Comparison of ENCODE assay signal across 22 mouse cellular contexts in the genomic region with DNA sequence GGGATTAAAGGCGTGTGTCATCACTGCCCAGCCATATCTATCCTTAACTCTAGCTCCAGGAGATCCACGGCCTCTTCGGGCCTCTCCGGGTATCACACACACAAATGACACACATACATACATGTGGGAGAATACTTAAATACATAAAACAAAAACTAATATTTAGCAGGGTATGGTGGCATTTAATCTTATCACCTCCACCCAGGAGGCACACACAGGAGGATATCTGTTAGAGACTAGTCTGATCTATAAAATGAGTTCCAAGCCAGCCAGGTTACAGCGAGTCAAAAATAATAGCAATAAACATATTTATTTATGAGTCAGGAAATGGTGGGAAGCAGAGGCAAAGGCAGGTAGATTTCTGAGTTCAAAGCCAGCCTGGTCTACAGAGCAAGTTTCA. TPM values are rescaled to one million over a fixed set of nuclear protein-coding genes. Genes with fewer than 3 reads are reported as not detected.
A peak's percentile ranks its signal among the peaks of the same experiment; 100 is the strongest.
DNase-seq lines count a peak whose midpoint lies in the region; ATAC-seq and TF ChIP-seq lines count a peak whose summit lies in the region.
"Had no signal": no experiment of that assay in that cellular context is flagged by ENCODE, and none has a peak within 500 bp of the region (broad histone marks: within the 10 kb centered on the region; RNA-seq: fewer than 3 reads in every experiment).

No protein-coding gene starts in this region.

- H3K9me3 ChIP-seq in liver, embryonic 14.5 days (ENCODE audit: control insufficient read depth, low read length): no peaks in the 10 kb centered on the region
- no peaks in the 10 kb centered on the region for H3K9me3 ChIP-seq in MEL (replicated peaks; ENCODE audit: insufficient read depth, low read length)
- H3K9me3 ChIP-seq: embryonic facial prominence, embryonic 10.5 days; embryonic facial prominence, embryonic 12.5 days; forebrain, embryonic 13.5 days; forebrain, embryonic 15.5 days had no signal

- H3K79me2 ChIP-seq in MEL (ENCODE audit: control insufficient read depth, insufficient read depth, low read length, poor library complexity): no peaks in the 10 kb centered on the region

- TF ChIP-seq POLR2A in MEL (IDR thresholded peaks at IDR 0.05; ENCODE audit: control insufficient read depth in 1 of 2, insufficient read depth in 1 of 2, low read depth in 1 of 2, low read length in 2 of 2, poor library complexity in 1 of 2): no peak

- no peak for TF ChIP-seq CTCF in liver, embryonic 14.5 days (IDR thresholded peaks at IDR 0.05; ENCODE audit: low read depth)
- no peak for TF ChIP-seq CTCF in MEL (IDR thresholded peaks at IDR 0.05 in 2 of 3, conservative IDR thresholded peaks at IDR 0.05 in 1 of 3; ENCODE audit: control insufficient read depth in 1 of 3, insufficient read depth in 1 of 3, low read depth in 2 of 3, low read length in 3 of 3, poor library complexity in 1 of 3, severe bottlenecking in 1 of 3)

- H3K9ac ChIP-seq in liver, embryonic 14.5 days (replicated peaks): no peak overlapping the region; the same call in 1 of the 2 replicates
- no peak overlapping the region for H3K9ac ChIP-seq in MEL (ENCODE audit: control insufficient read depth, low read depth, low read length, poor library complexity, severe bottlenecking)
- H3K9ac ChIP-seq: embryonic facial prominence, embryonic 12.5 days; forebrain, embryonic 13.5 days; forebrain, embryonic 15.5 days had no signal

- H3K4me2 ChIP-seq in liver, embryonic 14.5 days (ENCODE audit: low read depth): no peak overlapping the region
- H3K4me2 ChIP-seq: embryonic facial prominence, embryonic 12.5 days; forebrain, embryonic 13.5 days; forebrain, embryonic 15.5 days had no signal

- peaks cover 15% of the 10 kb centered on the region in 2 experiments for H3K4me1 ChIP-seq in liver, embryonic 14.5 days (replicated peaks; ENCODE audit: control insufficient read depth in 2 of 2, insufficient read depth in 2 of 2, low read length in 1 of 2)
- peaks cover 4 to 20% of the 10 kb centered on the region in 2 experiments for H3K4me1 ChIP-seq in MEL (ENCODE audit: control insufficient read depth in 1 of 2, insufficient read depth in 2 of 2, low read length in 2 of 2)

- ATAC-seq in liver, embryonic 14.5 days (ENCODE audit: insufficient read depth): 0 out of 2 replicates have a peak, but pooled peaks have one; percentile 30
- ATAC-seq in megakaryocyte progenitor cell, adult 5-6 weeks (replicated peaks; ENCODE audit: poor library complexity): peak; percentile 21
- ATAC-seq: activated CD4-positive, CD25-positive, alpha-beta regulatory T cell, adult 4 months; forebrain, embryonic 13.5 days; forebrain, embryonic 15.5 days; Patski had no signal

- no peak for TF ChIP-seq RAD21 in MEL (IDR thresholded peaks at IDR 0.05; ENCODE audit: low read depth, low read length)

- no peak for DNase-seq in liver, embryonic 14.5 days (ENCODE audit: low read depth in 3 of 3, low spot score in 3 of 3)
- DNase-seq in liver: no peak
- DNase-seq in MEL (ENCODE audit: low read depth, low spot score): peak; percentile 32
- DNase-seq in lung, postnatal 10 days: no peak
- DNase-seq in frontal cortex, postnatal 10 days (ENCODE audit: low spot score in 2 of 2): no peak
- DNase-seq: adrenal gland, adult 8-10 months; adrenal gland, postnatal 14 days; adrenal gland, postnatal 36 days; cerebellum, adult 11-12 months; cerebellum, adult 2 months; cerebellum, adult 9-10 months; cerebellum, postnatal 10 days; cerebellum, postnatal 25 days had no signal

- 67% methylated on average over 5 of the region's 5 CpGs for WGBS in liver, embryonic 14.5 days (ENCODE audit: insufficient replicate concordance)

- H3K27me3 ChIP-seq in liver, embryonic 14.5 days (ENCODE audit: control insufficient read depth, insufficient read depth, low read length): no peaks in the 10 kb centered on the region
- no peaks in the 10 kb centered on the region for H3K27me3 ChIP-seq in MEL (ENCODE audit: control insufficient read depth in 1 of 2, insufficient read depth in 2 of 2, low read length in 2 of 2)
- H3K27me3 ChIP-seq: embryonic facial prominence, embryonic 12.5 days; forebrain, embryonic 13.5 days; forebrain, embryonic 15.5 days; Patski had no signal

- no peak for TF ChIP-seq EP300 in liver, embryonic 14.5 days (IDR thresholded peaks at IDR 0.05; ENCODE audit: low read depth)
- peak; percentile 16 to 42; a peak in 1 of 4 replicates for TF ChIP-seq EP300 in MEL (IDR thresholded peaks at IDR 0.05; ENCODE audit: low read depth in 1 of 2, low read length in 2 of 2)

- H3K36me3 ChIP-seq in liver, embryonic 14.5 days (replicated peaks; ENCODE audit: control insufficient read depth, insufficient read depth, low read depth): no peaks in the 10 kb centered on the region
- peaks cover 0 to 9% of the 10 kb centered on the region in 2 experiments; a peak in 2 of 4 replicates for H3K36me3 ChIP-seq in MEL (ENCODE audit: control insufficient read depth in 1 of 2, insufficient read depth in 2 of 2, low read length in 2 of 2)
- H3K36me3 ChIP-seq: embryonic facial prominence, embryonic 10.5 days; embryonic facial prominence, embryonic 12.5 days; forebrain, embryonic 15.5 days had no signal

- H3K4me3 ChIP-seq in liver, embryonic 14.5 days (ENCODE audit: insufficient read depth in 1 of 2, low read depth in 2 of 2, low read length in 2 of 2): no peak overlapping the region
- H3K4me3 ChIP-seq in MEL (ENCODE audit: control insufficient read depth in 1 of 2, insufficient read depth in 1 of 2, low read depth in 2 of 2, low read length in 2 of 2): no peak overlapping the region
- H3K4me3 ChIP-seq: embryonic facial prominence, embryonic 10.5 days; embryonic facial prominence, embryonic 12.5 days; forebrain, embryonic 13.5 days; forebrain, embryonic 15.5 days had no signal

- H3K27ac ChIP-seq in liver, embryonic 14.5 days: no peak overlapping the region
- H3K27ac ChIP-seq in MEL (ENCODE audit: control insufficient read depth, low read depth, low read length): 0 out of 2 replicates have a peak overlapping the region, but pooled peaks have one; percentile 16
- H3K27ac ChIP-seq: embryonic facial prominence, embryonic 10.5 days; embryonic facial prominence, embryonic 12.5 days; forebrain, embryonic 13.5 days; forebrain, embryonic 15.5 days had no signal

TF ChIP-seq in MEL, 35 proteins besides CTCF, POLR2A, EP300 and RAD21:
- TF ChIP-seq MAZ (IDR thresholded peaks at IDR 0.05; ENCODE audit: low read depth, low read length): no peak
- 0 out of 2 replicates have a peak, but pooled peaks have one; percentile 24 for TF ChIP-seq TAL1 (IDR thresholded peaks at IDR 0.05; ENCODE audit: low read length)
- TF ChIP-seq GATA1 (IDR thresholded peaks at IDR 0.05; ENCODE audit: low read depth, low read length): peak; percentile 54; the same call in 1 of the 2 replicates
- peak; percentile 62; the same call in 1 of the 2 replicates for TF ChIP-seq TCF12 (IDR thresholded peaks at IDR 0.05; ENCODE audit: low read depth, low read length)
- TF ChIP-seq USF2 (IDR thresholded peaks at IDR 0.05; ENCODE audit: borderline replicate concordance in 1 of 2, insufficient read depth in 1 of 2, low read depth in 1 of 2, low read length in 2 of 2): no peak
- no peak for TF ChIP-seq POLR2AphosphoS2 (IDR thresholded peaks at IDR 0.05; ENCODE audit: low read length)
- TF ChIP-seq E2F4 (IDR thresholded peaks at IDR 0.05; ENCODE audit: borderline replicate concordance, low read depth, low read length): no peak
- no peak for TF ChIP-seq USF1 (IDR thresholded peaks at IDR 0.05; ENCODE audit: low read depth, low read length)
- TF ChIP-seq ZC3H11A (IDR thresholded peaks at IDR 0.05; ENCODE audit: low read depth, low read length): no peak
- no peak for TF ChIP-seq RCOR1 (IDR thresholded peaks at IDR 0.05; ENCODE audit: low read depth, low read length)
- TF ChIP-seq UBTF (IDR thresholded peaks at IDR 0.05; ENCODE audit: borderline replicate concordance, insufficient read depth, low read depth, low read length): no peak
- no peak for TF ChIP-seq POLR2AphosphoS5 (IDR thresholded peaks at IDR 0.05; ENCODE audit: borderline replicate concordance, low read depth, low read length)
- no peak for TF ChIP-seq NELFE (IDR thresholded peaks at IDR 0.05; ENCODE audit: low read depth, low read length)

RNA-seq across cellular contexts. Expression of a gene that starts 5.3 kb away (rescaled TPM):
- 68.1 and 102 TPM in 2 replicates for polyA plus RNA-seq in liver, embryonic 14.5 days (2012; rRNA removed)
- polyA plus RNA-seq in liver, embryonic 14.5 days (2014; fragmentation: Nextera tagmentation; extraction: Ambion mirVana): 180 and 217 TPM in 2 replicates
- 268 and 304 TPM in 2 replicates for total RNA-seq in MEL (2012; rRNA removed)
- 100 to 1,000 TPM in 1 of 2 experiments, not detected in 1; 424 TPM for polyA plus RNA-seq in MEL (2012; ENCODE audit: insufficient read depth in 1 of 2, insufficient read length in 2 of 2, low read depth in 1 of 2, low replicate concordance in 2 of 2, missing spikeins in 1 of 2)
- total RNA-seq in megakaryocyte progenitor cell, adult 5-6 weeks (2015): 230 and 236 TPM in 2 replicates
- 145 and 166 TPM in 2 replicates for total RNA-seq in megakaryocyte progenitor cell, adult 5-6 weeks (2017)

RNA-seq across cellular contexts. Expression of a gene that starts 15.9 kb away (rescaled TPM):
- not detected in 2 replicates for polyA plus RNA-seq in liver, embryonic 14.5 days (2012; rRNA removed)
- not detected in 2 replicates for polyA plus RNA-seq in liver, embryonic 14.5 days (2014; fragmentation: Nextera tagmentation; extraction: Ambion mirVana)
- total RNA-seq in MEL (2012; rRNA removed): 0.07 TPM in 1 of 2 replicates, not detected in the other
- polyA plus RNA-seq in MEL (2012; ENCODE audit: insufficient read depth in 1 of 2, insufficient read length in 2 of 2, low read depth in 1 of 2, low replicate concordance in 2 of 2, missing spikeins in 1 of 2): under 1 TPM in 1 of 2 experiments, not detected in 1; 0.21 TPM
- total RNA-seq in megakaryocyte progenitor cell, adult 5-6 weeks (2015): not detected in 2 replicates
- not detected in 2 replicates for total RNA-seq in megakaryocyte progenitor cell, adult 5-6 weeks (2017)
- total RNA-seq: adrenal gland, adult 18-20 months; adrenal gland, adult 8-10 months; adrenal gland, postnatal 14 days; adrenal gland, postnatal 36 days had no signal
- polyA plus RNA-seq: embryonic facial prominence, embryonic 10.5 days; forebrain, embryonic 11.5 days had no signal

RNA-seq across cellular contexts. Expression of a gene that starts 23.6 kb away (rescaled TPM):
- 1.5 and 1.8 TPM in 2 replicates for polyA plus RNA-seq in liver, embryonic 14.5 days (2012; rRNA removed)
- polyA plus RNA-seq in liver, embryonic 14.5 days (2014; fragmentation: Nextera tagmentation; extraction: Ambion mirVana): 0.36 and 0.47 TPM in 2 replicates
- 3.5 and 4.4 TPM in 2 replicates for total RNA-seq in MEL (2012; rRNA removed)
- polyA plus RNA-seq in MEL (2012; ENCODE audit: insufficient read depth in 1 of 2, insufficient read length in 2 of 2, low read depth in 1 of 2, low replicate concordance in 2 of 2, missing spikeins in 1 of 2): 1 to 10 TPM in 1 of 2 experiments, not detected in 1; 7.4 TPM
- 2.1 and 2.2 TPM in 2 replicates for total RNA-seq in megakaryocyte progenitor cell, adult 5-6 weeks (2015)
- 4.0 and 17.6 TPM in 2 replicates for total RNA-seq in megakaryocyte progenitor cell, adult 5-6 weeks (2017)

RNA-seq across cellular contexts. Expression of a gene that starts 39.0 kb away (rescaled TPM):
- 1.5 and 1.8 TPM in 2 replicates for polyA plus RNA-seq in liver, embryonic 14.5 days (2012; rRNA removed)
- 1.3 and 1.7 TPM in 2 replicates for polyA plus RNA-seq in liver, embryonic 14.5 days (2014; fragmentation: Nextera tagmentation; extraction: Ambion mirVana)
- 0.46 and 0.92 TPM in 2 replicates for total RNA-seq in MEL (2012; rRNA removed)
- under 1 TPM in 1 of 2 experiments, not detected in 1; 0.79 TPM for polyA plus RNA-seq in MEL (2012; ENCODE audit: insufficient read depth in 1 of 2, insufficient read length in 2 of 2, low read depth in 1 of 2, low replicate concordance in 2 of 2, missing spikeins in 1 of 2)
- 33.7 and 35.8 TPM in 2 replicates for total RNA-seq in megakaryocyte progenitor cell, adult 5-6 weeks (2015)
- 48.6 and 67.4 TPM in 2 replicates for total RNA-seq in megakaryocyte progenitor cell, adult 5-6 weeks (2017)
